Mouse (Mus musculus) frontal cortex, adult 2 months (tissue): Measurements from ENCODE around the gene Hnrnpdl. TPM values are rescaled to one million over a fixed set of nuclear protein-coding genes. Genes with fewer than 3 reads are reported as not detected.
A peak's percentile ranks its signal among the peaks of the same experiment; 100 is the strongest.

Experiments used
- DNase-seq, 2 experiments: peaks; one replicate each; pipeline ENCODE4 v3.0.0; 2022; ENCODE audit warnings: low spot score in 1 of 2; ENCODE audit errors: extremely low spot score in 1 of 2
- polyA plus RNA-seq: library from polyadenylated mRNA; depleted of rRNA; stranded (reverse); fragments of >200 nt; gene quantifications from 2 replicates; pipeline ENCODE4 v1.2.3, GENCODE M21; 2012

Hnrnpdl gene
- polyA plus RNA-seq, 1 experiment, result 335 TPM

DNA sequence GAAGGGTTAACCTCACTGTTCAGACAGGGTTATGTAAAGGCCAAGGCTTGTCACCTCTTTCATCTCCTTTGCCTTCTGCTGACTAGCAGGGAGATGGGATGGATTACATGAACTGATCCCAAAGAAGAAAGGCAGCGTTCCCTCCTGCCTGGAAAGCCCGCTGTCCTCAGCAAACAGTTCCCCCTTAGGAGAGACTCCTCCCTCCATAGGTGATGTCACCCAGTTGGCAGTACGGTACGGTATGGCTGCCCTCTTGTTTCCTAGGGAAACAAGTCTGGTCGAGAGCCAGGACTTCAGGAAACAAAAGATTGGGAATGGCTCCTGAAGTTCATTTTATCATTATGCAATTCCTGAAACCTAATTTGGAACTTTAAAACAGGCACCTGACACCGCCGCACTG, 8.4 kb upstream of the Hnrnpdl start:
- DNase-seq, result no peak

DNA sequence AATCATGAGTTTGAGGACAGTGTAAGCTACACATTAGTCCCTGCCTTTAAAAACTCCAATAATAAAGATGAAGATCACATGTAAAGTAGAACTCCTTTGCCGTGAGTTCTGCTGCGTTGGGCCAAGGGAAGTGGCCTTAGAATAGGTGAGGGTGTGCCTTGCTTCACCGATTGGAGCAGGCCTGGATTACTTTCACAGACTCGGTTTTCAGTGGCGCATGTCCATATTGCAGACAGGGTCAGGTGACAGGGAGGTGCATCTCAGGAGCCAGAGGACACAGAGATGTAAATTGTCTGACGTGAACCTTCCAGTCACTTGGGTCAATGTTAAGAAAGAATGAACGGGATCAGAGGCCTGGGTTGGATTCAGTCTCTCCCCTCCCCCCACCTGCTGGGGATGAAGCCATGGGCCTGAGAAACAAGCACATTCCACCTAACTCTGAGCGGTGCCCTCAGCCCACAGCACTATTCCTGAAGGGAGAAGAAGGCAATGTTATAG, 7.7 kb upstream of the Hnrnpdl start:
- no peak for DNase-seq

- DNase-seq, result no peak
These were observed 6.6 kb upstream of the Hnrnpdl start for GRCm38 (mm10) chr5:100046096-100046495.

DNA sequence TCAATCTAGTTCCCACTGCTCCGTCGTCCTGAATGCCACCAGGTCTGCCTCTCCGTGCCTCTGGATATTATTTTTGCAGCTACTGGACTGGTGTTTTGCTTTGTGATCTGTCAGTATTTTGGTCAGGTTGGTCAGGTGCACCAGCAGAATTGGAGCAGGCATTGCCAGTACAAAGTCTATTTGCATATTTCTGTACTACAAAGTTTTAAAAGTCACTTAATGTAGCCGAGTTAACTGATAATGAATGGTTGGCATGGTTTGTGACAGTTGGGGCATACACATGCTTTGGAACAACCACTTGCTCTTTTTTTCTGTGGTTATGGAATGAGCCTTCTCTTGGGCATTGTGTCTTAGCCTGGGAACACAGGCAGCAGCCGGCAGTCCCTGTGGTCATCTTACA, 5.2 kb upstream of the Hnrnpdl start:
- DNase-seq, result no peak

DNA sequence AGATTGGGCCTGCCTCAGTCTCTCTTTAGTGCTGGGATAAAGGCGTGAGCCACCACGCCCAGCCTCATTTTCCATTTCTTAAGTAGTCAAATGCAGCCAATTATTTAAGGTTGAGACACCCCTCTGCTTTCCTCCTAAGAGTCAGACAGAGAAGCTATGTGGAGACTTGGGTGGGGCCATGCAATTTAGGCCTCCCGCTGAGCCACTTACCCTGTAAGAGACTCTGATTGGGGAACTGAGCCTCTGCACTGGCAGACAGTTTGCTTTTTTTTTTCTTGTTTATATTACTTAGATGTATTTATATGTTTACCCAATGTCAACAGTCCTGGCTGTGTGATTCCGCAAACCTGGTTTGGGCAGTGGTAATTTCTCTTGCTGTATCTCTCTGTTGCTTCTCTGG, 4.6 kb upstream of the Hnrnpdl start:
- no peak for DNase-seq

GRCm38 (mm10) chr5:100043361-100043760, 3.9 kb upstream of the Hnrnpdl start:
- DNase-seq, result no peak

DNA sequence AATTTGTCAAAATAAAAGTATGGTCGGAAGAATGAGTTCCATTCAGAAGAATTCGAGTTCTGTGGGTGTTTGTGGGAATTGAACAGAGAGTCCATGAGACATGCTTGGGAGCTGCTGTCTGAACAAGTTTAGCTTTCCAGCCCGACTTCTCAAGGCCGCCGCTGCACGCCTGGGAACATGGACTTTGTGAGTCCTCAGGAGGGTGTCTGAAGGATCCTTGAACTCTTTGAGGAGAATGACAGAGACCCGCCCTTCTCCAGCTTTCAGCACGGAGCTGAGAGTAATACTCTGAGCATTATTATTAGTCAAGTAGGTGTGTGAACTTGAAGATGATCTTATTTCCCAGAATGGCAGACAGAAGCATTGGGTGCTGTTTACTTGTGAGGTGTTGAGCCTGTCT, 3.0 kb upstream of the Hnrnpdl start:
- no peak for DNase-seq

GRCm38 (mm10) chr5:100041272-100041671, 1.8 kb upstream of the Hnrnpdl start:
- no peak for DNase-seq

GRCm38 (mm10) chr5:100040281-100040784, 869 bp upstream of the Hnrnpdl start:
- DNase-seq, result peak in 1 of 2 experiments; percentile 45

DNA sequence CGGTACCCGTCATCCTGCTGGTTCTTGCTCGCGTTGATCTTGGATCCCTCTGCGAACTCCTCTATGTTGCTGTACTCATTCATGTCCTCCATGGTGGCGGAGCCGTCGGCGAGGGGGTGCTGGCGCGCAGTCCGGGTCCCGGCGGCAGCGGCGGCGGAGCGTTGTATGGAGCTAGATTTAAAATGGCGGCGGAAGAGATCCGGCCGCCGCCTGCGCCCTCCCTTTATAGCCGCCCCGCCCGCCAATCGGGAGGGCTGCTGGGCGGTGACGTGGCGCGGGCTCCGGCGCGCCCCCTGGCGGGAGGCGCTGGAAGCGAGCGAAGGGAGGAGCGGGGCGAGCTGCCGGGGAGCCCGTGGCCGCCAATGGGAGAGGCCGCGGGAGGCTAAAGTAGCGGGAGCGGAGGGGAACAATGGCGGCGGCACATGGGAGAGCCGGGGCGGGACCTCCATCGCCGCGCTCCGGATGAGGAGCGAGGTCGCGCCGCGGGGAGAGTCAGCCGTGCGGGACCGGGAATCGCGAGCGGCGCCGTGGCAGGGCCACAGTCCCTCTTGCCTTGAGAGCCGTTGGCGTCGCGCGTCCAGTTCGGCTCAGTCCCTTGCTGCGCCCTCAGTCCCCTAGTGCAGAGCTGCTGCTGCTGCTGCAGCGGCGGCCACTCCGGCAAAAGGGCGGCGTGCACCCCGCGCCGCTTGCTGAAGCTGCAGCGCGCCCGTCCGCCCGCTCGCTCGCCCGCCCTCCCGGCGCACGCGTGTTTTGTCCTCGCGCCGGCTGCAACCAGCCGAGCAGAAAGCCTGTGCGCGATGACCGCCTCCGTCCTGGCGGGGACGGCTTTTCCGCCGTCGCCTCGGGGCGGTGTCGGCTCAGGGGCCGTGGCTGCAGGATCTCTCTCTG, 506 bp downstream of the Hnrnpdl start:
- peak; percentile 82 to 98 for DNase-seq

- peak; percentile 60 to 89 for DNase-seq
These were observed 1.3 kb downstream of the Hnrnpdl start for GRCm38 (mm10) chr5:100037965-100038713.

- DNase-seq, result no peak
These were observed 2.8 kb downstream of the Hnrnpdl start for GRCm38 (mm10) chr5:100036681-100037080.

DNA sequence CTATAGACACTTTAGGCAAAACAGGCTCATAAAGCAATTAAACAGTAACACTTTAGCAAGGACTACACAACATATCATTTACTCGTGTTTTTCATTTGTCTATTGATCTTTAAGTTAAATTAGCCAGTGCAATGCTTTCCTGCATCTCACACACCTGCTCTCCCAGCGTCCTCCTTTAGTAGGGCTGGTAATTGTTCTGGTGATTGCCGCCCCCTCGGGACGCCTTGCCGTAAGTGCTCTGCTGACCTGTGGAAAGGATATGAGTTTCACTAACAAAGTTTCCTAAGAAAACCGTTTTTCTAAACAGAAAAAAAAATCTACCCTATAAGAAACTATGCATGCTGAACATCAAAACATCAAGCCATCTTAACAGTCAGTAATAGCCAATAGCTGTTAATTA, 3.5 kb downstream of the Hnrnpdl start:
- no peak for DNase-seq

- DNase-seq, result no peak
These were observed 6.8 kb downstream of the Hnrnpdl start for GRCm38 (mm10) chr5:100032646-100033045.

GRCm38 (mm10) chr5:100032107-100032506, 7.4 kb downstream of the Hnrnpdl start:
- no peak for DNase-seq

GRCm38 (mm10) chr5:100030069-100030468, 9.4 kb downstream of the Hnrnpdl start:
- DNase-seq, result peak in 1 of 2 experiments; percentile 61

DNA sequence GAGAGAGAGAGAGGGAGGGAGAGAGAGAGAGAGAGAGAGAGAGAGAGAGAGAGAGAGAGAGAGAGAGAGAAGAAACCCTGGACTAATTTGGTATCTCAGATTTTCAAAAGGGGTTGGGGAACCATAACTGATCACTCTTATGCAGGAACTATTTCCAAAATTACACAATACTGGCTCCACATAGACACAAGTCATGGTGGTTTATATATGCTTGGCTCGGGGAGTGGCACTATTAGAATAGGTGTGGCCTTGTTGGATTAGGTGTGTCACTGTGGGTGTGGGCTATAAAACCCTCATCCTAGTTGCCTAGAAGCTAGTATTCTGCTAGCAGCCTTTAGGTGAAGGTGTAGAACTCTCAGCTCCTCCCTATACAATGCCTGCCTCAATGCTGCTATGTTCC, 14.6 kb downstream of the Hnrnpdl start:
- no peak for DNase-seq

DNA sequence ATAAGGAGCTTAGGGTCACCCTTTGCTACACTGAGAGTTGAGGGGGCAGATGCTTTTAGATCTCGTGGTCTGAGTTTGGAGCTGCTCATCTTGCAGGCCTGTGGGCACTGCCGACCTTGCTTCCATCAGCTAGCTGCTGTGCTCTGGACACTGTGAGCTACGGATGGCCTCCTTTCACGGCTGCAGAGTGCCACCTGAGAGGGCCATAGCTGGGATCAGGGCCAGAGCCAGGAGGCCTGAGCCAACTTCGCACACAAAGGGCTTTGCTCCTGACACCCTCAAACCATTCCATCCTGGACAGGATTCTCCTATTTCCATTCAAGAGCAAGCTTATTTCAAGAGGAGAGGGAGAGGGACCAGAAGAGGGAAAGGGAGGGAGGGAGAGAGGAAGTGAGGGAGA, 15.1 kb downstream of the Hnrnpdl start:
- DNase-seq, result no peak

DNA sequence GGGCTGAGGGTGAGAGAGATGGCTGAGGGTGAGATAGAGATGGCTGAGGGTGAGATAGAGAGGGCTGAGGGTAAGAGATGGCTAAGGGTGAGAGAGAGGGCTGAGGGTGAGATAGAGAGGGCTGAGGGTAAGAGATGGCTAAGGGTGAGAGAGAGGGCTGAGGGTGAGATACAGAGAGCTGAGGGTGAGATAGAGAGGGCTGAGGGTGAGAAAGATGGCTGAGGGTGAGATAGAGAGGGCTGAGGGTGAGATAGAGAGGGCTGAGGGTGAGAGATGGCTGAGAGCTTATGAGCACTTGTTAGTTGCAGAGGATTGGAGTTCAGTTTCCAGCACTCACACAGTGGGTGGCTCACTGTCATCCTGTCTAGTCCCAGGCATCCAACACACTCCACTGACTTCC, 19.4 kb downstream of the Hnrnpdl start:
- no peak for DNase-seq

- no peak for DNase-seq
These were observed 26.9 kb downstream of the Hnrnpdl start for GRCm38 (mm10) chr5:100012599-100012998.

DNA sequence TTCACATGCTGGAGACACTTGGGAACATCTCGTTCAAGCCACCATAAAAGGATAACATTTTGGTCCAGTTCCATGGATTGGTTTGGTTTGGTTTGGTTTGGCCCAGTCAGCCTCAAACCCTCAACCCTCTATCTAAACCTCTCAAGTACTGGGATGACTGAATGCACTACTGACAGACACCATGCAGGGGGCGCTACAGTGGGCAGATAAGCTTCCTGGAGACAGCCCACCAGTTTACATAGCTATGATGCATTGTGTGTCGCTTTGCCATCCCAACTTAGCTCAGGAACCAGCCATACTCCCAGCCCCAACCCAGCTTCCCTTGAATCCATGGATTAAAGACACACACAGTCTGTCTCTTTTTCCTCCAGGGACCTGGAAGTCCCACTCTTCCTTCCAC, 31.0 kb downstream of the Hnrnpdl start:
- no peak for DNase-seq

DNA sequence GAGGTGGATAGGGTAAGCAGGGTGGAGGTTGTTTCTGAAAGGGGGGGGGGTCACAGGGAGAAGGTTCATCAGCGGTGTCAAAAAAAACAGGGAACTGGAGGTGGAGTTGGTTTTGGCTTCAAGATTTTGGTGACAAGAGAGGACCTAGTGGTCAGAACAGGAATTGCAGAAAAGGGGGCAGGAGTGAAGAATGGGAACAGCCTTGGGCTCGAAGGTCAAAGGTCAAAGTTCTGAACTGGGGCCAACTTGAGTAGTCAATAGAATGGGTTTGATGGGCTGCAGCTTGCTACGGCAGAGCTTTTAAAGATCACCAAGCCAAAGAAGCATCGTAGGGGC, 32.5 kb downstream of the Hnrnpdl start:
- DNase-seq, result no peak
